Mouse (Mus musculus) hematopoietic stem cell, adult 5-6 weeks (primary cell): ENCODE results near the gene Actl6b. TPM values are rescaled to one million over a fixed set of nuclear protein-coding genes. Genes with fewer than 3 reads are reported as not detected.

Experiments
- ATAC-seq, 2 experiments: fragments of 125-278 bp in 1 of 2; replicated peaks in 1 of 2; 2 replicates each; pipeline ENCODE4 v1.8.0; 2016 to 2017; ENCODE audit warnings: inconsistent platforms in 2 of 2, mild to moderate bottlenecking in 2 of 2, moderate number of reproducible peaks in 2 of 2, low read depth in 1 of 2, moderate TSS enrichment in 1 of 2; ENCODE audit not compliant: low FRiP score in 2 of 2, poor library complexity in 2 of 2, severe bottlenecking in 2 of 2, insufficient read depth in 1 of 2, low TSS enrichment in 1 of 2
- total RNA-seq: library from RNA; stranded (forward); fragments of 172-1452, 232-1000 nt; gene quantifications from 2 replicates; pipeline ENCODE4 v1.2.3, GENCODE M21; 2017

Actl6b gene
- total RNA-seq, 1 experiment from 2014 or later = not detected

- no peak for ATAC-seq
These were observed 29.4 kb downstream of the Actl6b start for GRCm38 (mm10) chr5:137582702-137583101.

- no peak for ATAC-seq
These were observed 30.4 kb downstream of the Actl6b start for GRCm38 (mm10) chr5:137583670-137584169.

- peak in 1 of 2 experiments; percentile 71; a peak in 3 of 4 replicates for ATAC-seq
These were observed 31.7 kb downstream of the Actl6b start for GRCm38 (mm10) chr5:137584976-137585375.

GRCm38 (mm10) chr5:137590507-137590906 lies 37.2 kb downstream of the Actl6b start:
- no peak for ATAC-seq

- no peak for ATAC-seq
These were observed 42.6 kb downstream of the Actl6b start for GRCm38 (mm10) chr5:137595921-137596320.

GRCm38 (mm10) chr5:137596601-137597261 lies 43.4 kb downstream of the Actl6b start:
- ATAC-seq = peak; percentile 18 to 20; a peak in 1 of 4 replicates

- ATAC-seq = no peak
These were observed 44.3 kb downstream of the Actl6b start for GRCm38 (mm10) chr5:137597625-137598024.

GRCm38 (mm10) chr5:137598100-137598826 lies 44.9 kb downstream of the Actl6b start:
- ATAC-seq = no peak

GRCm38 (mm10) chr5:137599600-137599999 lies 46.3 kb downstream of the Actl6b start:
- ATAC-seq = no peak

- ATAC-seq = peak in 1 of 2 experiments; percentile 10; a peak in 1 of 4 replicates
These were observed 46.9 kb downstream of the Actl6b start for GRCm38 (mm10) chr5:137600281-137600618.

GRCm38 (mm10) chr5:137600619-137601364 lies 47.5 kb downstream of the Actl6b start, which contains the start of gene Mospd3:
TSS of gene Mospd3 (minus strand) at chr5:137601058.
- ATAC-seq = peak; percentile 94 to 95

- no peak for ATAC-seq
These were observed 48.0 kb downstream of the Actl6b start for GRCm38 (mm10) chr5:137601365-137601729.

- no peak for ATAC-seq
These were observed 54.7 kb downstream of the Actl6b start for GRCm38 (mm10) chr5:137607860-137608653.

GRCm38 (mm10) chr5:137608654-137609190 lies 55.4 kb downstream of the Actl6b start:
- no peak for ATAC-seq

- no peak for ATAC-seq
These were observed 56.0 kb downstream of the Actl6b start for GRCm38 (mm10) chr5:137609292-137609691.

GRCm38 (mm10) chr5:137610056-137610455 lies 56.7 kb downstream of the Actl6b start:
- no peak for ATAC-seq
